Mouse (Mus musculus) C2C12 (cell line): Measurements from ENCODE around the gene Trak1. TPM values are rescaled to one million over a fixed set of nuclear protein-coding genes. Genes with fewer than 3 reads are reported as not detected.

ENCODE experiments used
- H3K27me3 ChIP-seq: one replicate; pipeline ENCODE4 v1.6.1; 2011; ENCODE audit not compliant: control insufficient read depth, insufficient read depth, insufficient read length
- H3K36me3 ChIP-seq: one replicate; pipeline ENCODE4 v1.6.1; 2011; ENCODE audit not compliant: control insufficient read depth, insufficient read depth
- H3K4me3 ChIP-seq: one replicate; pipeline ENCODE4 v1.5.1; 2011; ENCODE audit warnings: mild to moderate bottlenecking, control low read depth; ENCODE audit not compliant: poor library complexity, insufficient read depth, severe bottlenecking
- H3K79me2 ChIP-seq: one replicate; pipeline ENCODE4 v1.6.1; 2011; ENCODE audit not compliant: control insufficient read depth, insufficient read depth
- H3K79me3 ChIP-seq: one replicate; pipeline ENCODE4 v1.6.1; 2011; ENCODE audit warnings: low read depth, control low read depth
- H3ac ChIP-seq: one replicate; pipeline ENCODE3; 2011; ENCODE audit warnings: low read depth; ENCODE audit not compliant: control insufficient read depth, insufficient read length
- CEBPB ChIP-seq: IDR thresholded peaks from one replicate; pipeline ENCODE4 v1.6.1; 2011; ENCODE audit warnings: low read depth, mild to moderate bottlenecking, control low read depth, moderate library complexity
- CTCF ChIP-seq: IDR thresholded peaks from one replicate; pipeline ENCODE4 v1.5.1; 2011; ENCODE audit not compliant: control insufficient read depth, insufficient read depth, insufficient read length
- FOSL1 ChIP-seq: IDR thresholded peaks from one replicate; pipeline ENCODE4 v1.8.0; 2011; ENCODE audit warnings: mild to moderate bottlenecking, low read length; ENCODE audit not compliant: poor library complexity, insufficient read depth, severe bottlenecking
- MAX ChIP-seq: IDR thresholded peaks from one replicate; pipeline ENCODE4 v1.6.1; 2011; ENCODE audit warnings: mild to moderate bottlenecking, control low read depth
- MYOD1 ChIP-seq: IDR thresholded peaks from one replicate; pipeline ENCODE4 v1.6.1; 2011; ENCODE audit warnings: low read depth; ENCODE audit not compliant: control insufficient read depth, insufficient read length
- MYOG ChIP-seq: IDR thresholded peaks from one replicate; pipeline ENCODE4 v1.6.1; 2011; ENCODE audit not compliant: control insufficient read depth, insufficient read length; ENCODE audit errors: extremely low read depth
- USF1 ChIP-seq: IDR thresholded peaks from one replicate; pipeline ENCODE4 v1.6.1; 2011; ENCODE audit warnings: low read depth, mild to moderate bottlenecking, control low read depth, moderate library complexity
- polyA plus RNA-seq: library from polyadenylated mRNA; unstranded; fragments of >200 nt; fragmentation: generic; extraction: Trizol; gene quantifications from one replicate; pipeline ENCODE4 v1.2.1, GENCODE M21; 2012; ENCODE audit warnings: missing spikeins

The Trak1 gene
- polyA plus RNA-seq, 1 experiment, result 26.6 TPM

DNA sequence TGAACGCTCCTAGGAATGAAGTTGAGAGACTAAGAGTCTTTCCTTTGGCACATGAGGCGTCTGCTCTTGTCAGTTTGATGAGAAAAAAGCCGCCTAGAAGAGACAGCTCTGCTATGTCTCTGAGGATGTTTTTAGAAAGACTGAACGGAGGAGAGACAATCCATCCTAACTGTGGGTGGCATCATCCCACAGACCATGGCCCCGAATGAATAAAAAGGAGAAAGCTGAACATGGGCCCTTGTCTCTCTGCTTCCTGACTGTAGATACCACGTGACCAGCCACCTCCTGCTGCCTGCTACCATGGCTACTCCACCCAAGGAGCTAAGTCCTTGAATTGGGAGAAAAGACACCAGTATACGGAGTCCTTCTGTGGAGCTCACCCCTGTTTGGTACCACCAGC, 189.9 kb downstream of the Trak1 start:
- no peaks in the 10 kb centered on the region for H3K79me2 ChIP-seq
- no peak overlapping the region for H3K4me3 ChIP-seq
- H3K27me3 ChIP-seq, result peaks cover 18% of the 10 kb centered on the region
- TF ChIP-seq USF1 (peak; percentile 49), MYOD1 (no peak)
- no peak overlapping the region for H3ac ChIP-seq
- H3K79me3 ChIP-seq, result no peaks in the 10 kb centered on the region
- no peaks in the 10 kb centered on the region for H3K36me3 ChIP-seq

DNA sequence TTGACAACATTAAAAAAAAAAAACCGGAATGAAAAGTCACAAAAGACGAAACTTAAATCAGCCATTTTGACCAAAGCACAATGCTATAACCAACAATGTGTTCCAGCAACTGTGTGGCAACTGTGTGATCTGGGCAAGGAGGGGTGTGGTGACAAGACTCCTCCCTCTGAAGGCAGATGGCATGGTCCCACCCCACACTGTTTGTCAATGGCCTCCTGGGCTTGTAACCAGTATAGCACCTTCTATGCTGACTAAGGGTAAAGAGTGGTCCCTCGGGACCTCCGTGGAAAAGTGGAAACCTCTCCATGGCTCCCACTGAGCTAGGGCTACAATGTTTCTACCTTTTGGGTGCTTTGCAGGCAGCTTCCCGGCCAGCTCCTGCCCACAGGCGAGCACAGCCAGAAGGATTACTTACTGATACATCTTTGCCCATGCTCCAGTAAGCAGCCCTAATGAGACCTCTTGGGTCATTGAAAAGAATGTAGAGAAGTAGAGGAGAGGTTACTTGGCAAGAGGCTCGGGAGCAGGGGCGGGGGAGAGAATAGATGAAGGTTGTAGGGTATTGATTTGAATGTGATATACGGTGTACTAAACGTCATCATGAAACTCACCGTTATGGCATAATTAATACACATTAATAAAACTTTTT, 194.4 kb downstream of the Trak1 start:
- Histone ChIP-seq H3K4me3 (no peak overlapping the region), H3ac (no peak overlapping the region), H3K36me3 (no peaks in the 10 kb centered on the region), H3K79me3 (no peaks in the 10 kb centered on the region), H3K27me3 (peaks cover 55% of the 10 kb centered on the region), H3K79me2 (no peaks in the 10 kb centered on the region)
- TF ChIP-seq FOSL1 (no peak), MYOG (no peak), CEBPB (no peak), MAX (no peak), MYOD1 (no peak), USF1 (no peak), CTCF (no peak)

DNA sequence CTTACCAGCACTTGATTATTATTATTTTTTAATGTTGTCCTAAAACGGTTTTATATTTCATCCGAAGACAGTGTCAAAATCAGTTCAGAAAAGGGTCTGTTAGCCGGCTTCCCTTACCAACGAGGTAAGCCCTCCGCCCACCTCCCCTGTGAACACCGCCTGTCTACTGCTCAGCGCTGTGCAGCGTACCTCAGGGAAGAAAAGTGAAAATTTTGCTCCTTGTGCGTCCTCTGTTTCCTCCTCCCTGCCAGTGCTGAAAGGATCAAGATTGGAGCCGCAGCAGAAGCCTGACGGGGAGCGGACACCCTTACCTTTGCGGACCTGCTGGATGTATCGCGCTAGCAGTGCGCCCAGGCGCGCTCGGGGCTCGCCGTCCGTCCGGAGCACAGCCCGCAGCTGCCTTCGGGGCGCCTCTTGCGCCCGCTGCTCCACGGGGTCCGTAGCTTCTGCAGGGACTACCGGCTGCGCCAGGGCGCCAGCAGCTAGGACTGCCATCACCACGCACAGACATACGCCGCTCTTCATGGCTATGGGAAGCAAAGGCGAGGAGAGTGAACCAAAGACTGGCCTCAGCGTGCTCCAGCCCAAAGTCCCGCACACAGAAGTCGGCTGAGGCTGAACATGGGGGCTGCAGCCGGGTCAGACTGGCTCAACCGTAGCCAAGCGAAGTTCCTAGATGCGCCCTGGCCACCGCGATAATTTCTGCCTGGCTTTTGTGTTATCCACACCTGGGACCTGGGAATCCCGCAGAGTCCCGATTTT, 196.9 kb downstream of the Trak1 start:
- no peak overlapping the region for H3K4me3 ChIP-seq

DNA sequence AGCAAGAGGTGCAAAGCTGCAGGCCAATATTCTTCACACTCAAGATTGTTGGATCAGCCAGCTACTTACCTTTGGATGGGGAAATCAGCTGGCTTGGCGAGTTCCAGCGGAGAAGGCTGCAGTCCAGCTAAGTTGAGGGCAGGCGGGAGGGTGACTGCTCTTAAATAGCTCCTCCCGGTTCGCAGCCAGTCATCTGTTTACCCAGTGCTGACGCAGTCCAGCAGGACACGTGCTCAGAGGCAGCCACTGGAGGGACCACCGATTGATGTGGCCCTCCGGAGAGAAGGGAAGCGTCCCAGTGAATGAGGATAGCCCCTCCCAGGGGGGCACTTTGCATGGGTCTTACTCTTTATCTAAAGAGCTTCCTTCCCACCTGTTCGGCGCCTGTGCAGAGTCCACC, 198.2 kb downstream of the Trak1 start, which contains the start of gene Cck:
TSS of gene Cck (minus strand) at position 166 of the 400 bp plus-strand sequence.
- Histone ChIP-seq H3K36me3 (no peaks in the 10 kb centered on the region), H3K4me3 (no peak within 1 kb of the TSS), H3K79me2 (no peaks in the 10 kb centered on the region), H3K27me3 (peaks cover 61% of the 10 kb centered on the region), H3K79me3 (no peaks in the 10 kb centered on the region), H3ac (no peak within 1 kb of the TSS)
- TF ChIP-seq USF1, result no peak
- TF ChIP-seq CTCF, result no peak
- no peak for TF ChIP-seq MAX
- TF ChIP-seq MYOG, result no peak
- no peak for TF ChIP-seq CEBPB
- TF ChIP-seq FOSL1, result no peak
- TF ChIP-seq MYOD1, result no peak

More for the DNA sequence above, 196.9 kb downstream of the Trak1 start:
- no peaks in the 10 kb centered on the region for H3K79me2 ChIP-seq
- H3K79me3 ChIP-seq, result no peaks in the 10 kb centered on the region
- no peaks in the 10 kb centered on the region for H3K36me3 ChIP-seq
- peaks cover 71% of the 10 kb centered on the region for H3K27me3 ChIP-seq
- H3ac ChIP-seq, result no peak overlapping the region
- TF ChIP-seq MYOG (no peak), CEBPB (no peak), CTCF (no peak), USF1 (no peak), FOSL1 (no peak), MAX (no peak), MYOD1 (no peak)

DNA sequence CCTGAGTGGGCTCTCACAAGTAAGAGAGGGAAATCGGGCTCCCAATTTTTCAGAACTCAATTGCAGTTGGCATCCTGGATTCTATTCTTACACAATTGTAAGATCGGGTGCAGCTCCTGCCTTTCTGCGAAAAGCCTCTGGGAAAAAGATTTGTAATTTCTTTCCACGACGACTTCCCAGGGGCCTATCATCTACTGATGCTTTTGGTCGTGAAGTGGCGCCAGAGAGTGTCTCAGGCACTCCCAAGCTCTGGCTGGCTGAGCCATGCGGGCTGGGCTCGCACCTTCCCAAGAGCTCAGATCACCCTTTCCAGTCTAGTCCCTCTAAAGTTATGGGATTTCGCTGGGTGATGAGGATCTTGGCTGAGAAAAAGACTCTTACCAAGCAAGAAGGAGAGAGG, 198.8 kb downstream of the Trak1 start:
- Histone ChIP-seq H3K79me2 (no peaks in the 10 kb centered on the region), H3ac (no peak overlapping the region), H3K4me3 (no peak overlapping the region), H3K36me3 (no peaks in the 10 kb centered on the region), H3K79me3 (no peaks in the 10 kb centered on the region), H3K27me3 (peaks cover 64% of the 10 kb centered on the region)
- no peak for TF ChIP-seq MAX
- TF ChIP-seq CTCF, result no peak
- no peak for TF ChIP-seq MYOD1

DNA sequence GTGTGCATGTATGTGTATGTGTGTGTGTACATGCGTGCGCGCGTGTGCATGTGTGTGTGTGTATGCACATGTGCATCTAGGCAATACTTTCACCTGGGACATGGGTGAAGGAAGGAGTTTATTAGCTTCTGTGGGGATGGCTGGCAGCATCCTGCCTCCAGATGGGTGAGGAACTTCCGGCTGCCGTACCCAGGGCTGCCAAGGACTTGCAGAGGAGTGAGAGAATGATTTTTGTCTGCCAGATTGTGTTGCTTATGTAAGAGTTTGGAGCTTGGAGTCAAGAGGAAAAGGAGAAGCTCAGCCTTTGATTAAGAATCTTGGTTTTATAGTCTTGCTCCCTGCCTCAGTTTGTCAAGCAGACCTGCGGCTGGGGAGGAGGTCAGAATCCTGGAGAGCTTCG, 208.0 kb downstream of the Trak1 start:
- no peaks in the 10 kb centered on the region for H3K79me3 ChIP-seq
- TF ChIP-seq CEBPB, result no peak
- no peak for TF ChIP-seq USF1
- TF ChIP-seq MYOD1, result no peak
- H3ac ChIP-seq, result no peak overlapping the region
- no peaks in the 10 kb centered on the region for H3K79me2 ChIP-seq
- no peak overlapping the region for H3K4me3 ChIP-seq
- peaks cover 52% of the 10 kb centered on the region for H3K27me3 ChIP-seq
- no peaks in the 10 kb centered on the region for H3K36me3 ChIP-seq
